Comparison of ENCODE assay signal across 8 mouse cellular contexts in genomic region chr5:124025587-124026441, GRCm38 (mm10). TPM values are rescaled to one million over a fixed set of nuclear protein-coding genes. Genes with fewer than 3 reads are reported as not detected.
DNase-seq lines count a peak whose midpoint lies in the region; ATAC-seq lines count a peak whose summit lies in the region.

No protein-coding gene starts in this region.

- H3K4me3 ChIP-seq in heart, embryonic 15.5 days: no peak overlapping the region

- peak; percentile 85 to 93 for DNase-seq in adrenal gland, adult (ENCODE audit: inconsistent age in 2 of 2, low spot score in 1 of 2)
- DNase-seq in adrenal gland, postnatal 4 days (ENCODE audit: low spot score in 2 of 2): no peak
- peak; percentile 82 for DNase-seq in adrenal gland, adult 8-10 months
- peak; percentile 77 for DNase-seq in kidney, postnatal 14 days
- no peak for DNase-seq in layer of hippocampus, postnatal 36 days
- no peak for DNase-seq in MN1 (ENCODE audit: low spot score)
- DNase-seq in right cerebral cortex, postnatal 25 days: no peak

- 45% methylated on average over 15 of the region's 15 CpGs for WGBS in heart, embryonic 15.5 days

- H3K9me3 ChIP-seq in heart, embryonic 15.5 days (replicated peaks): no peaks in the 10 kb centered on the region

- peak overlapping the region; percentile 32 for H3K9ac ChIP-seq in heart, embryonic 15.5 days

- peaks cover 89% of the 10 kb centered on the region for H3K4me1 ChIP-seq in heart, embryonic 15.5 days (replicated peaks)

- no peaks in the 10 kb centered on the region for H3K27me3 ChIP-seq in heart, embryonic 15.5 days

- no peak for ATAC-seq in heart, embryonic 15.5 days (replicated peaks; ENCODE audit: insufficient number of reproducible peaks, insufficient read depth, low FRiP score, low read depth)

- H3K36me3 ChIP-seq in heart, embryonic 15.5 days: 0 out of 2 replicates have a peak, but pooled peaks cover 11% of the 10 kb centered on the region

- peak overlapping the region; percentile 36 for H3K4me2 ChIP-seq in heart, embryonic 15.5 days

- H3K27ac ChIP-seq in heart, embryonic 15.5 days: peak overlapping the region; percentile 97

RNA-seq across cellular contexts. Expression of gene Vps37b, which starts 6.3 kb away (rescaled TPM):
- total RNA-seq in adrenal gland, postnatal 4 days (2021): 10 to 100 TPM; 61.4 to 64.1 TPM
- 100 to 1,000 TPM in 1 of 4 experiments, 10 to 100 TPM in 3; 76.1 to 101 (median 91.9) TPM for total RNA-seq in adrenal gland, adult 8-10 months (2022)
- polyA plus RNA-seq in heart, embryonic 15.5 days (2015; fragmentation: Nextera tagmentation; extraction: Ambion mirVana): 49.9 and 56.0 TPM in 2 replicates
- 10 to 100 TPM; 32.6 to 40.8 TPM for total RNA-seq in layer of hippocampus, postnatal 36 days (2021)

RNA-seq across cellular contexts. Expression of gene Hip1r, which starts 52.4 kb away (rescaled TPM):
- total RNA-seq in adrenal gland, postnatal 4 days (2021): 10 to 100 TPM; 16.3 to 23.6 TPM
- 10 to 100 TPM; 13.2 to 29.8 (median 22.8) TPM for total RNA-seq in adrenal gland, adult 8-10 months (2022)
- polyA plus RNA-seq in heart, embryonic 15.5 days (2015; fragmentation: Nextera tagmentation; extraction: Ambion mirVana): 6.6 and 9.7 TPM in 2 replicates
- 10 to 100 TPM; 39.4 to 41.2 TPM for total RNA-seq in layer of hippocampus, postnatal 36 days (2021)

Comparison
In these comparisons a context has a peak if more than half of its experiments do, and no peak if none do; other contexts are left out.
1. DNase-seq: peak in adrenal gland, adult (2 of 2), adrenal gland, adult 8-10 months (single experiment) and kidney, postnatal 14 days (single experiment); none in adrenal gland, postnatal 4 days (0 of 2), layer of hippocampus, postnatal 36 days (0 of 2), MN1 (single experiment) and right cerebral cortex, postnatal 25 days (single experiment).